In genomic region chr14:121800962-121801361, GRCm38 (mm10) we compare ENCODE assay signal across 8 mouse cellular contexts. TPM values are rescaled to one million over a fixed set of nuclear protein-coding genes. Genes with fewer than 3 reads are reported as not detected.
DNase-seq lines count a peak whose midpoint lies in the region; ATAC-seq and TF ChIP-seq lines count a peak whose summit lies in the region.

No protein-coding gene starts in this region.

- H3K27ac ChIP-seq in forebrain, postnatal 0 days (ENCODE audit: low read depth, low read length) = no peak overlapping the region
- H3K27ac ChIP-seq in forebrain, embryonic 13.5 days = no peak overlapping the region
- H3K27ac ChIP-seq in hindbrain, embryonic 16.5 days (ENCODE audit: low read depth, low read length) = no peak overlapping the region

- TF ChIP-seq CTCF in forebrain, postnatal 0 days (IDR thresholded peaks at IDR 0.05; ENCODE audit: low read depth) = 0 out of 2 replicates have a peak, but pooled peaks have one; percentile 13
- TF ChIP-seq CTCF in lung, adult 2 months (IDR thresholded peaks at IDR 0.05; ENCODE audit: insufficient read depth, low read length) = peak; percentile 50

- no peaks in the 10 kb centered on the region for H3K4me1 ChIP-seq in forebrain, postnatal 0 days (ENCODE audit: insufficient read depth)
- 0 out of 2 replicates have a peak, but pooled peaks cover 10% of the 10 kb centered on the region for H3K4me1 ChIP-seq in forebrain, embryonic 13.5 days
- no peaks in the 10 kb centered on the region for H3K4me1 ChIP-seq in lung, adult 2 months (ENCODE audit: control insufficient read depth, insufficient read depth, low read length)
- peaks cover 10% of the 10 kb centered on the region for H3K4me1 ChIP-seq in hindbrain, embryonic 16.5 days (ENCODE audit: control insufficient read depth, insufficient read depth, low read depth, low read length)

- no peak for TF ChIP-seq POLR2A in lung, adult 2 months (IDR thresholded peaks at IDR 0.05; ENCODE audit: borderline replicate concordance, extremely low read depth, low read depth, low read length)

- H3K9ac ChIP-seq in forebrain, postnatal 0 days = no peak overlapping the region
- H3K9ac ChIP-seq in forebrain, embryonic 13.5 days = no peak overlapping the region
- H3K9ac ChIP-seq in hindbrain, embryonic 16.5 days (ENCODE audit: low read depth, low read length) = no peak overlapping the region

- no peak overlapping the region for H3K4me2 ChIP-seq in forebrain, postnatal 0 days (ENCODE audit: low read depth)
- H3K4me2 ChIP-seq in forebrain, embryonic 13.5 days = no peak overlapping the region
- no peak overlapping the region for H3K4me2 ChIP-seq in hindbrain, embryonic 16.5 days (ENCODE audit: low read length)

- H3K4me3 ChIP-seq in forebrain, postnatal 0 days (ENCODE audit: low read depth, low read length) = no peak overlapping the region
- no peak overlapping the region for H3K4me3 ChIP-seq in forebrain, embryonic 13.5 days
- H3K4me3 ChIP-seq in lung, adult 2 months (replicated peaks; ENCODE audit: extremely low read depth, low read depth, low read length) = no peak overlapping the region
- H3K4me3 ChIP-seq in hindbrain, embryonic 16.5 days (ENCODE audit: low read length) = no peak overlapping the region

- no peak for DNase-seq in forebrain, postnatal 0 days
- DNase-seq in 416B (ENCODE audit: low read depth) = peak; percentile 18
- DNase-seq in adrenal gland, postnatal 10 days = peak; percentile 25
- no peak for DNase-seq in lung, adult 2 months
- DNase-seq in right cerebral cortex, postnatal 36 days (ENCODE audit: low spot score in 2 of 2) = no peak

- WGBS in forebrain, postnatal 0 days = 27% methylated on average over 2 of the region's 2 CpGs
- WGBS in forebrain, embryonic 13.5 days = 16% methylated on average over 2 of the region's 2 CpGs
- 11% methylated on average over 2 of the region's 2 CpGs for WGBS in lung, adult 2 months
- 28% methylated on average over 2 of the region's 2 CpGs for WGBS in hindbrain, embryonic 16.5 days

- ATAC-seq in forebrain, postnatal 0 days = no peak
- ATAC-seq in forebrain, embryonic 13.5 days = no peak
- ATAC-seq in hindbrain, embryonic 16.5 days = no peak
- no peak for ATAC-seq in inflammation-experienced regulatory T-cells, adult 6 months

- no peaks in the 10 kb centered on the region for H3K9me3 ChIP-seq in forebrain, postnatal 0 days (ENCODE audit: low read length)
- H3K9me3 ChIP-seq in forebrain, embryonic 13.5 days (replicated peaks) = no peaks in the 10 kb centered on the region
- H3K9me3 ChIP-seq in hindbrain, embryonic 16.5 days (ENCODE audit: control insufficient read depth, low read length) = no peaks in the 10 kb centered on the region

- H3K36me3 ChIP-seq in forebrain, postnatal 0 days (ENCODE audit: insufficient read depth) = no peaks in the 10 kb centered on the region
- no peaks in the 10 kb centered on the region for H3K36me3 ChIP-seq in forebrain, embryonic 13.5 days (ENCODE audit: poor library complexity, severe bottlenecking)
- H3K36me3 ChIP-seq in hindbrain, embryonic 16.5 days (ENCODE audit: control insufficient read depth, insufficient read depth, low read length) = no peaks in the 10 kb centered on the region

- no peaks in the 10 kb centered on the region; the same call in 1 of the 2 replicates for H3K27me3 ChIP-seq in forebrain, postnatal 0 days (ENCODE audit: insufficient read depth, low read length)
- peaks cover 16% of the 10 kb centered on the region for H3K27me3 ChIP-seq in forebrain, embryonic 13.5 days
- peaks cover under 1% of the 10 kb centered on the region for H3K27me3 ChIP-seq in hindbrain, embryonic 16.5 days (replicated peaks; ENCODE audit: control insufficient read depth, insufficient read depth, low read length)

RNA-seq across cellular contexts. Expression of gene Dock9, which starts 3.3 kb away (rescaled TPM):
- 87.2 and 94.1 TPM in 2 replicates for total RNA-seq in forebrain, postnatal 0 days (2014; rRNA removed)
- polyA plus RNA-seq in forebrain, postnatal 0 days (2015; fragmentation: Nextera tagmentation; extraction: Ambion mirVana) = 12.8 and 14.2 TPM in 2 replicates
- polyA plus RNA-seq in forebrain, embryonic 13.5 days (2015; fragmentation: Nextera tagmentation; extraction: Ambion mirVana) = 4.2 and 5.2 TPM in 2 replicates
- total RNA-seq in adrenal gland, postnatal 10 days (2021) = 10 to 100 TPM; 32.3 to 40.2 TPM
- 62.3 and 73.3 TPM in 2 replicates for polyA plus RNA-seq in lung, adult 2 months (2012; rRNA removed)
- polyA plus RNA-seq in hindbrain, embryonic 16.5 days (2015; fragmentation: Nextera tagmentation; extraction: Ambion mirVana) = 13.4 and 14.9 TPM in 2 replicates
- polyA plus RNA-seq in inflammation-experienced regulatory T-cells, adult 6 months (2017; shearing (Covaris generic)) = 1 to 10 TPM; 1.7 to 7.9 (median 3.9) TPM

Comparison
In these comparisons a context has a peak if more than half of its experiments do, and no peak if none do; other contexts are left out.
1. DNase-seq: peak in 416B (single experiment) and adrenal gland, postnatal 10 days (single experiment); none in forebrain, postnatal 0 days (single experiment), lung, adult 2 months (single experiment) and right cerebral cortex, postnatal 36 days (0 of 2).